Mouse (Mus musculus) thymus, postnatal 4 days (tissue): ENCODE data around the gene Rusc2.

ENCODE experiments used
- DNase-seq: peaks from one replicate; pipeline ENCODE4 v3.0.0; 2021

Rusc2 gene

DNA sequence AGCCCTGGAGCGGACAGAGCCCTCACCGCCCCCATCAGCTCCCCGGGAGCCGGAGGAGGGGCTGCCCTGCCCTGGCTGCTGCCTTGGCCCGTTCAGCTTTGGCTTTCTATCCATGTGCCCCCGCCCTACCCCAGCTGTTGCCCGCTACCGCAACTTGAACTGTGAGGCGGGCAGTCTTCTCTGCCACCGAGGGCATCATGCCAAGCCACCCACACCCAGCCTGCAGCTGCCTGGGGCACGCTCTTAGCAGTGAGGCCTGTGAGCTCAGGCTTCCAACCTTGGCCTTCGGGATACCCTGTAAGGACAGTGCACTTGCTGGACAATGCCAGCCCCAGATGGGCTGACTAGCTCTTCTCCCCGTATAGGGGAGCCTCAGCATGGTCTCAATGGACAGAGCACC, 65.5 kb downstream of the Rusc2 start:
- no peak for DNase-seq

DNA sequence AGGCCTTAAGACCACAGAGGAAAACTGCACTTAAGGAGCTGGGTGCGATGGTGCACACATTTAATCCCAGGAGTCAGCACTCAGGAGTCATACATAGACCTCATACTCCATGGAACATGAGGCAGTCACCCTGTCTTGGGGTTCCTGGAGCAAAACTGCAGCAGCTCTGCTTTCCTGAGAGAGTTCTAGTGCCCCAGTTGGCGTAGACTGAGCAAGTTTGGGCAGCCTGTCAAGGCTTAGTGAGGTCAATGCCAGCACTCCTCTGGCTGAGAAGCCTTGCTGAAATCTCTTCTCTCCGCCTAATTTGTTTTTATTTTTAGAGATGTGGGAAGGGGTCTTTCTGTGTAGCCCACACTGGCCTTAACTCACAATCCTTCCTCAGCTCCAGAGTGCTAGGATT, 66.8 kb downstream of the Rusc2 start:
- DNase-seq: no peak

DNA sequence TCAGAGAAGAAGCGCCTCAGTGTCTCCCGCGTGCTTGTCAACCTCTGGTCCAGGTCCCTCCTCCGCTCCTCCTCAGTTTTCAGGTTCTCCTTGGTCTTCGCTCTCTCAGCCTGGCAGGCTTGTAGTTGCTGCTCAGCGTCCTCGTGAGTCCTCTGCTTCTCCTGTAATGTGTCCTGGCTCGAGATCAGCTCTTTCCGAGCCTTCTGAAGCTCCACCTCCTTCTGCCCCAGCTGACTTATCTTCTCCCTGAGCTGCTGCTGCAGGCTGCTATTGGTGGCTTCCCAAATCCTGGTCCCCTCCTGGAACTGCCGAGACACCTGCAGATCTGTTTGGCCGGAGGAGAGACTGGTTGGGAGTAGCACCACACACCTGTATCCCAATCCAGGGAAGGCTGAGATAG, 70.5 kb downstream of the Rusc2 start:
- no peak for DNase-seq

DNA sequence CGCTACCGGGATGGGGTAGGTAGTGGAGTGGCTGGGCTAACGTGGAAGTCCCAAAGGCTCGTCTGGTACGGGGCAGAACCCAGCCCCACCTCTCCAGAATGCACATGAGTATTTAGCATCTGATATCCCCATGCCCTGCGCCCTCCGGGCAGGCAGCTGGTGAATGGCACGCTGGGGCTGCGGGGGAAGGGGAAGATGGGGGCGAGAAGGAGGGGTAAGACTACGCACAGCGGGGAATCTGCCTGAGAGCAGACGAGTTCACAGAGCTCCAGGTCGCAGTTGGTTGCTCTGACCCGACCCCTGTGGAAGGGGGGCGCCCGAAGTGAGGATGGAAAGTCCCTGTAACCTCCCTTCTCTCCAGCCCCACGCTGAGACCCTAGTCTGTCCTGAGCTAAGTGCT, 71.6 kb downstream of the Rusc2 start:
- peak; percentile 66 for DNase-seq

DNA sequence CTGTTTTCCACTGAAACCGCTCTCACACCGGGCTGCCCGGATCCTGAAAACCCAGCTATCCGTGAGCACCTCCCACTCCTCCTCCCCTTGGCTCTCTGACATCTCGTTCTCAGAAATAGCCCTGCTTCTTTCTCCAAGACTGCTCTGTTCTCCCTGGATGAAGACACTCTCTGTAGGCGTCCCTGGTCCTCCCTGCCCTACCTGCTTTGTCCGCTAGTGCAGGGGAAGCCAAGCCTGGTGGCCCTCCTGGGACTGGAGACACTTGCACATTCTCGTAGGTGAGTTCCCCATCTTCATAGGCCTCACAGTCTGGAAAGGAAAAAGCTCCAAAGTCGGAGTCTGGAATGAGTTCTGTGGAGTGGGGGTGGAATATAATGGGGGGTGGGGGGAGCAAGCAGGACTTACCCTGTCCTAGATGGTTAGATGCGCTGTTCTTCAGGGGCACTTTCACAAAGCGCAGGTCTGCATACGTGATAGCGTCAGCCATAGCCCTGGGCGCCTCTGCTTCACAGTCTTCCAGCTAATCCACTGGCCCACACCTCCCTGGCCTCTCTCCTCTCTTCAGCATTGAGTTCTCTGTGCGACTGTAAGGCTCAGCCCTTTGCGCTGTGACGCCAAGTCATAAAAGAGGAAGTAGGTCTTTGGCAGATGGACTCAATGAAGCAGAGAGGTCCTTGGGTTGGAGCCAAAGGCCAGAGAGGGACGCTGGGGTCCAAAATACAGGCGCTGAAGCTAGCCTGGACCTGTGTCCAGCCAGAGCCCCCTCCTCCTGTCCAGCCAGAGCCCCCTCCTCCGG, 72.5 kb downstream of the Rusc2 start, which contains the start of gene Cd72:
Gene Cd72 (minus strand): TSS at position 588 of the 796 bp plus-strand sequence.
- no peak for DNase-seq

DNA sequence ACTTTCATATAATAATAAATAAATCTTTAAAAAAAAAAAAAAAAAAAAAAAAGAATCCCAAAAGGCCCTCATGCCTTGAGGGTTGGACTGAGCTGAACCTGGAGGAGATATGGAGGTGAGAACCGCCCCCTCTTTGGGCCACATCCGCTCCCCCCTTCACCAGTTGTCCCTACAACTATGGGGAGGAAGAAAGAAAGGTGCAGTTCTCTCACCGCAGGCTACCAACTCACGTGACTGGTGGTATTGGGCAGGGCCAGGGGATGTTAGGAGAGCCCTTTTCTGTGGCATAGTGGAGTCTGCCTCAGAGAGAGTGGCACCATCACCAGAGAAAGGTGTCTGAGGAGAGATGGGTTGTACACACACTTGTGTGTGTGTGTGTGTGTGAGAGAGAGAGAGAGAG, 74.7 kb downstream of the Rusc2 start:
- peak; percentile 57 for DNase-seq

DNA sequence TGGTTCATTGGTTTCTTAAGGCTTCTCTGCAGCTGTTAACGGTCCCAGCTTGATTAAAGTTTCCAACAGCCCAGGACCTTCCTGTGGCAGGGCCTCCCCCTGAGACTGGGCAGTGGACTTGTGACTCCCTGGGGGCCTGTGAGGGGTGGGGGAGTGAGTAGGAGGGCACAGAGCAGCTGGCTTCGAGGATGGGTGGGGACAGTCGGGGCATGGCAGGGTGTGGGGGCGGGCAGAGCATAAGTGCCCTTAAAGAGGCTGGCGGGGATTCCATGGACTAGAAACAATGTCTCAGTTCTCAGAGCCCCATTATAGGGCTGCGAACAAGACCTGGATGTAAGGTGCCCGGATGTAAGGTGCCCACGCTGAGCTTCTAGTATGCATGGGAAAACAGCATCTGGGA, 75.3 kb downstream of the Rusc2 start:
- no peak for DNase-seq

DNA sequence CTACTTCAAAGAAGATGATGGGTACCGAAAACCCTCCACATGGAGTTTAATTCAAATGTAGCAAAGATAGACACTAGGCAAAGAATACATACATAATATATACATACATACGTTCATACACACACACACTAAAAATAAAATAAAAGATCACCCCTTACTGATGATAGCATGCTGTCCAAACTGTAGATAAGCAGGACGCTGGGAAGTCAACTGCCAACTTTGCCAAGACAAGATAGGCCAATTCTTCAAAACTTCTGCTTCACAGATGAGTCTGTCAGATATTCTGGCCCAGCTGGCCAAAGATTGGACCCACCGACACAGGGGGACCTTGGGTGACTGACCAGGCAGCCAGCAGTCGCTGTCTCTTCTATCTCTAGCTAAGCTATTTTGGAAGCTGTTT, 81.3 kb downstream of the Rusc2 start:
- DNase-seq: no peak

DNA sequence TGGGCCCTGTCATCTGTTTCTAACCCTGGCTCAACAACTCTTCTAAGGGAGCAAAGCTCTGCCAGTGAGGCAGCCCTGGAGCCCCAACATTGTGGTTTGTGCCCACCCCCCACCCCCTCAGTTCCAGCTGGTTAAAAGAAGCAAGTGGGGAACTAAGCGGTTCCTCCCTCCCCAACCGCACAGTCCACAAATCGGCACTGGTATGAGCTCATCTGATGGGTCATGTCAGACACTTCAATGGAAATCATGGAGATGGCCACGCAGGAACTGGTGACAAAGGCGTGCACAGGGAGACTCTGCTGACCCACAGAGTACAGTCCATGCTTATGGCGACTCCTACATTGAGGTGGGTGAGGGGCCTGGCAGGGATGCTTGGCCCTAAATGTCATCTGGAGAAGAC, 84.2 kb downstream of the Rusc2 start:
- no peak for DNase-seq

DNA sequence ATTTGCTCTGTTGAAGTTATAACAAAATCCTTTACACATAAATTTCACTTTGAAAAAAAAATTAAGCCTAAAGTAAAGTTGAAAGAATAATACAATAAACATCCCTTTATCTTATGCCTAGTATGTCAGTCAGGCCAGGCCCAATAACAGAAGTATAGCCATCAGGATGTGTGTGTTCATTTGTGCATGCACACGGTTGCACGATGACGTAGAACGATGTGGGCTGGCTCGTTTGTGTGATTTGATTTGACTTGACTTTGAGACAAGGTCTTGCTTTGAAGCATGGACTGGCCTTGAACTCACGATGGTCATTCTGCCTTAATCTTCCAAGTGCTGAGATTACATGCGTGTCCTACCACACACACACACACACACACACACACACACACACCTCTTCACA, 85.1 kb downstream of the Rusc2 start:
- DNase-seq: no peak

DNA sequence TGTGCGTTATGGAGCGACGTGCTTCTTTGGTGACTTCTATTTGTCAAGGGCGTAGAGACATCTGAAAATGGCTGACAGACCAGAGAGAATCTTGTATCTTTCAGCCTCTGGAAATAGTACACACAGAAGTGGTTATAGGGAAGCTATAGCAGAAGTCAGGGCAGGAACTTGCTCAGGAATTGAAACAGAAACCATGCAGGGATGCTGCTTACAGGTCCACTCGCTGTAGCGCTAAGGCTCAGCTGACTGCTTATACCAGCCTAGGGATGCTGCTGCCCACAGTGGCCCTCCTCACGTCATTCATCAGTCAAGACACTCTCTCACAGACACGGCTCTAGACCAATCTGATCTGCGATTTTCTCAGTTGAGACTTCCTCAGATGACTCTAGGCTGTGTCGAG, 88.5 kb downstream of the Rusc2 start:
- no peak for DNase-seq

DNA sequence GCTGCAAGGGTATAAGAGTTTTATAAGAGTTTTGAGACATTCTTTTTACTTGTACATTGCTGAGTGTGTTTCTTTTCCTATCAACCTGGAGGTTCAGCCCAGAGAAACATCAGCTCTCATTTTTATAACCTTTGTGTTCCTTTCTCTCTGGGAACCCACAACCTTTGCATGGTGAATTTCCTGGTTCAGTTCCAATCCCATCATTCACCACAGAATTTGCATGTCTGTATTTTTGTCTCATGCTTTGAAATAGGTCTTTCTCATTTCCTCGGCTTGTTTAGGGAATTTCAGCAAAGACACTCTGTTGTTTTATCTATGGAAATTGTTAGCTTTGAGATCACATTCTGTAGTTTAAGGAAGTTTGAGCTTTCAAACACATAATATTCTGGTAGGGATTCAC, 91.9 kb downstream of the Rusc2 start:
- DNase-seq: no peak

DNA sequence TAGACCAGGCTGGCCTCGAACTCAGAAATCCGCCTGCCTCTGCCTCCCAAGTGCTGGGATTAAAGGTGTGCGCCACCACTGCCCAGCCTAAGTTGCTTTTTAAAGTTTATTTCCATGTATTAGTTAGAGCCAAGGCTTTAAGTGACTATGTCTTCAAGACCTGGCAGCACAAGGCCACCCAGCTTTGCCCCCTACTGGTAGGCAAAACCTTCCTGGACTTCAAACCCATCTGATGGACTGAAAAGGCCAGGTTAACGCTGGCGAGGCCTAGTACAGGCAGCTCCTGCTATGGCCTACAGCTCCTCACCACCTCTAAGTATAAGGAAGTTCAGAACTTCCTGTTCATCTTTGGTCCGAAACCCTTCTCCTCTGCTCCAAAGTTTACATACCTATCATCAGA, 94.8 kb downstream of the Rusc2 start:
- peak; percentile 52 for DNase-seq
